Mouse (Mus musculus) liver, adult 2 months (tissue): ENCODE results near the gene Zfp618.

Source experiments
- CTCF ChIP-seq: fragments of 200-500 bp; IDR thresholded peaks from 2 replicates; pipeline ENCODE4 v1.5.1; 2011; ENCODE audit warnings: low read depth, low read length, control low read depth
- POLR2A ChIP-seq: fragments of 200-500 bp; IDR thresholded peaks from 2 replicates; pipeline ENCODE4 v1.6.1; 2011; ENCODE audit warnings: low read length, control low read depth; ENCODE audit not compliant: insufficient read depth; ENCODE audit errors: extremely low read depth

GRCm38 (mm10) chr4:63036790-63037189 is 71.4 kb downstream of the Zfp618 start:
- TF ChIP-seq CTCF (no peak), POLR2A (no peak)
